14 mouse cellular contexts compared by ENCODE assay signal in genomic region chr15:27493516-27493915, GRCm38 (mm10). TPM values are rescaled to one million over a fixed set of nuclear protein-coding genes. Genes with fewer than 3 reads are reported as not detected.
DNase-seq lines count a peak whose midpoint lies in the region; ATAC-seq lines count a peak whose summit lies in the region.
"Had no signal": no experiment of that assay in that cellular context is flagged by ENCODE, and none has a peak within 500 bp of the region (broad histone marks: within the 10 kb centered on the region; RNA-seq: fewer than 3 reads in every experiment).

No protein-coding gene starts in this region.

- H3K9me3 ChIP-seq in heart, embryonic 16.5 days (replicated peaks; ENCODE audit: control insufficient read depth, low read length), result no peaks in the 10 kb centered on the region
- H3K9me3 ChIP-seq in liver, embryonic 12.5 days (replicated peaks), result no peaks in the 10 kb centered on the region
- H3K9me3 ChIP-seq: forebrain, embryonic 15.5 days; limb, embryonic 12.5 days had no signal

- peak; percentile 56 for ATAC-seq in frontal cortex, adult (ENCODE audit: low TSS enrichment)
- ATAC-seq in heart, embryonic 16.5 days (replicated peaks; ENCODE audit: extremely low read depth, insufficient read depth, low FRiP score), result 0 out of 2 replicates have a peak, but pooled peaks have one; percentile 29
- ATAC-seq in liver, embryonic 12.5 days, result no peak
- ATAC-seq: forebrain, embryonic 15.5 days; hindbrain, embryonic 16.5 days had no signal

- no peak for DNase-seq in frontal cortex, postnatal 36 days (ENCODE audit: low spot score in 2 of 2)
- no peak for DNase-seq in heart, adult 9 months (ENCODE audit: low spot score in 2 of 2)
- peak; percentile 33 for DNase-seq in 416B (ENCODE audit: low read depth)
- DNase-seq in kidney, adult 11 months, result no peak
- no peak for DNase-seq in neural tube, embryonic 10.5 days (ENCODE audit: extremely low spot score, low spot score)
- DNase-seq: gastrocnemius, postnatal 25 days; kidney, adult 8-10 months; lung, postnatal 10 days had no signal

- no peaks in the 10 kb centered on the region for H3K36me3 ChIP-seq in heart, embryonic 16.5 days (ENCODE audit: control insufficient read depth, insufficient read depth)
- H3K36me3 ChIP-seq in liver, embryonic 12.5 days, result no peaks in the 10 kb centered on the region
- H3K36me3 ChIP-seq: forebrain, embryonic 15.5 days; limb, embryonic 12.5 days had no signal

- H3K27ac ChIP-seq in heart, embryonic 16.5 days (ENCODE audit: low read length), result peak overlapping the region; percentile 72
- H3K27ac ChIP-seq in liver, embryonic 12.5 days, result peak overlapping the region; percentile 93
- H3K27ac ChIP-seq: forebrain, embryonic 15.5 days; limb, embryonic 12.5 days had no signal

- peak overlapping the region; percentile 42; the same call in 1 of the 2 replicates for H3K9ac ChIP-seq in heart, embryonic 16.5 days (ENCODE audit: low read length)
- peak overlapping the region; percentile 50 for H3K9ac ChIP-seq in liver, embryonic 12.5 days
- H3K9ac ChIP-seq: forebrain, embryonic 15.5 days; limb, embryonic 12.5 days had no signal

- WGBS in heart, embryonic 16.5 days, result 18% methylated on average over 10 of the region's 10 CpGs
- WGBS in liver, embryonic 12.5 days (ENCODE audit: insufficient replicate concordance), result 31% methylated on average over 10 of the region's 10 CpGs

- no peaks in the 10 kb centered on the region for H3K27me3 ChIP-seq in heart, embryonic 16.5 days (ENCODE audit: control insufficient read depth, insufficient read depth, low read length)
- peaks cover 20% of the 10 kb centered on the region; the same call in 1 of the 2 replicates for H3K27me3 ChIP-seq in liver, embryonic 12.5 days (replicated peaks)
- H3K27me3 ChIP-seq: forebrain, embryonic 15.5 days; limb, embryonic 12.5 days had no signal

- H3K4me2 ChIP-seq in heart, embryonic 16.5 days (ENCODE audit: low read depth, low read length), result peak overlapping the region; percentile 3; the same call in 1 of the 2 replicates
- H3K4me2 ChIP-seq in liver, embryonic 12.5 days, result peak overlapping the region; percentile 21
- H3K4me2 ChIP-seq: forebrain, embryonic 15.5 days; limb, embryonic 12.5 days had no signal

- peaks cover 29% of the 10 kb centered on the region for H3K4me1 ChIP-seq in heart, embryonic 16.5 days (ENCODE audit: control insufficient read depth, insufficient read depth, low read length)
- peaks cover 90% of the 10 kb centered on the region for H3K4me1 ChIP-seq in liver, embryonic 12.5 days
- H3K4me1 ChIP-seq: limb, embryonic 12.5 days had no signal

- H3K4me3 ChIP-seq in heart, embryonic 16.5 days (ENCODE audit: low read length), result no peak overlapping the region
- no peak overlapping the region for H3K4me3 ChIP-seq in liver, embryonic 12.5 days
- H3K4me3 ChIP-seq: forebrain, embryonic 15.5 days; limb, embryonic 12.5 days had no signal

RNA-seq across cellular contexts. Expression of gene Ank, which starts 27.0 kb away (rescaled TPM):
- 11.0 and 12.9 TPM in 2 replicates for polyA plus RNA-seq in heart, embryonic 16.5 days (2015; fragmentation: Nextera tagmentation; extraction: Ambion mirVana)
- polyA plus RNA-seq in liver, embryonic 12.5 days (2016; fragmentation: Nextera tagmentation; extraction: Ambion mirVana), result 13.6 and 14.2 TPM in 2 replicates
